Mouse (Mus musculus) frontal cortex, adult (tissue): ENCODE measurements around the gene Il2rg.
A peak's percentile ranks its signal among the peaks of the same experiment; 100 is the strongest.

Experiments
- ATAC-seq: cut with Nextera tagmentation; 2 replicates; pipeline ENCODE4 v1.9.2; 2017; ENCODE audit warnings: mild to moderate bottlenecking, moderate library complexity, mixed read lengths; ENCODE audit not compliant: low TSS enrichment

Gene Il2rg

GRCm38 (mm10) chrX:101260441-101261325, 7.4 kb downstream of the Il2rg start:
- ATAC-seq, result no peak

GRCm38 (mm10) chrX:101256603-101257002, 11.5 kb downstream of the Il2rg start:
- no peak for ATAC-seq

GRCm38 (mm10) chrX:101254740-101255139, 13.3 kb downstream of the Il2rg start:
- no peak for ATAC-seq

GRCm38 (mm10) chrX:101253952-101254729, 13.9 kb downstream of the Il2rg start, which contains the start of gene Foxo4:
TSS of gene Foxo4 (plus strand) at chrX:101254528.
- peak; percentile 99 for ATAC-seq

- ATAC-seq, result no peak
These were observed 23.0 kb downstream of the Il2rg start for GRCm38 (mm10) chrX:101245011-101245410.

GRCm38 (mm10) chrX:101222796-101223162, 45.3 kb downstream of the Il2rg start:
- no peak for ATAC-seq

- ATAC-seq, result peak; percentile 96
These were observed 45.9 kb downstream of the Il2rg start, which contains the start of gene Snx12 for GRCm38 (mm10) chrX:101221834-101222795. TSS of gene Snx12 (minus strand) at chrX:101222563.
